Mouse (Mus musculus) CH12.LX (cell line): Measurements from ENCODE around the gene Cfap69. TPM values are rescaled to one million over a fixed set of nuclear protein-coding genes. Genes with fewer than 3 reads are reported as not detected.

Experiments
- DNase-seq: peaks from one replicate; pipeline ENCODE4 v3.0.0-alpha.2; 2013; ENCODE audit errors: extremely low read depth
- H3K27ac ChIP-seq: 2 replicates; pipeline ENCODE4 v1.5.1; 2012; ENCODE audit warnings: low read depth, mild to moderate bottlenecking, control low read depth, moderate library complexity; ENCODE audit not compliant: insufficient read depth
- H3K27me3 ChIP-seq: replicated peaks from 2 replicates; pipeline ENCODE3; 2012; ENCODE audit warnings: inconsistent platforms
- H3K36me3 ChIP-seq, 2 experiments: replicated peaks in 1 of 2; 2 replicates each; pipeline versions ENCODE3 to v1.6.1; 2012; ENCODE audit warnings: inconsistent platforms in 1 of 2, low read length in 1 of 2, mild to moderate bottlenecking in 1 of 2, mixed read lengths in 1 of 2, moderate library complexity in 1 of 2; ENCODE audit not compliant: control insufficient read depth in 1 of 2, insufficient read depth in 1 of 2
- H3K4me1 ChIP-seq, 2 experiments: 2 replicates each; pipeline ENCODE4 v1.6.1; 2012; ENCODE audit warnings: inconsistent platforms in 1 of 2, moderate library complexity in 1 of 2; ENCODE audit not compliant: insufficient read depth in 2 of 2, control insufficient read depth in 1 of 2
- H3K4me2 ChIP-seq: 2 replicates; pipeline ENCODE4 v1.6.1; 2012; ENCODE audit warnings: low read depth, mild to moderate bottlenecking, control low read depth; ENCODE audit not compliant: poor library complexity, insufficient read depth, severe bottlenecking
- H3K4me3 ChIP-seq, 3 experiments: fragments of 150-350 bp in 1 of 3; sonication (generic) in 1 of 3; replicated peaks in 1 of 3; 2 replicates each; pipeline versions ENCODE3 to v1.5.1; 2011 to 2012; ENCODE audit warnings: low read depth in 2 of 3, low read length in 2 of 3, mild to moderate bottlenecking in 2 of 3, moderate library complexity in 2 of 3, control low read depth in 1 of 3, improper control_type of control experiment in 1 of 3, inconsistent platforms in 1 of 3, mixed read lengths in 1 of 3; ENCODE audit not compliant: poor library complexity in 1 of 3
- H3K79me2 ChIP-seq: replicated peaks from 2 replicates; pipeline ENCODE4 v1.6.1; 2012; ENCODE audit warnings: mild to moderate bottlenecking, moderate library complexity; ENCODE audit not compliant: control insufficient read depth, poor library complexity, insufficient read depth, severe bottlenecking; ENCODE audit errors: extremely low read depth
- H3K9ac ChIP-seq: 2 replicates; pipeline ENCODE4 v1.6.1; 2012; ENCODE audit warnings: low read depth, mild to moderate bottlenecking, control low read depth, moderate library complexity; ENCODE audit not compliant: insufficient read depth
- H3K9me3 ChIP-seq: replicated peaks from 2 replicates; pipeline ENCODE3; 2012; ENCODE audit warnings: low read length, inconsistent platforms, mixed read lengths
- BHLHE40 ChIP-seq: IDR thresholded peaks from 2 replicates; pipeline ENCODE4 v1.6.1; 2011; ENCODE audit warnings: mild to moderate bottlenecking, low read depth, low read length, improper control_type of control experiment
- CHD1 ChIP-seq: IDR thresholded peaks from 2 replicates; pipeline ENCODE4 v1.6.1; 2012; ENCODE audit warnings: low read depth, low read length, improper control_type of control experiment, inconsistent platforms
- CHD2 ChIP-seq: IDR thresholded peaks from 2 replicates; pipeline ENCODE4 v1.6.1; 2011; ENCODE audit warnings: low read length, improper control_type of control experiment
- E2F4 ChIP-seq: IDR thresholded peaks from 2 replicates; pipeline ENCODE4 v1.6.1; 2011; ENCODE audit warnings: low read depth, low read length, improper control_type of control experiment; ENCODE audit not compliant: insufficient replicate concordance
- GABPA ChIP-seq: IDR thresholded peaks from 2 replicates; pipeline ENCODE4 v1.6.1; 2012; ENCODE audit warnings: low read depth, low read length, improper control_type of control experiment, inconsistent platforms; ENCODE audit not compliant: insufficient replicate concordance
- HCFC1 ChIP-seq: IDR thresholded peaks from 2 replicates; pipeline ENCODE4 v1.6.1; 2012; ENCODE audit warnings: low read depth, mild to moderate bottlenecking, inconsistent platforms, low read length, improper control_type of control experiment
- JUN ChIP-seq: IDR thresholded peaks from 2 replicates; pipeline ENCODE4 v1.6.1; 2011; ENCODE audit warnings: low read depth, mild to moderate bottlenecking, low read length, improper control_type of control experiment, moderate library complexity; ENCODE audit not compliant: insufficient read depth
- MAFK ChIP-seq: IDR thresholded peaks from 2 replicates; pipeline ENCODE4 v1.6.1; 2011; ENCODE audit warnings: low read length, improper control_type of control experiment; ENCODE audit not compliant: insufficient replicate concordance
- MAZ ChIP-seq: IDR thresholded peaks from 2 replicates; pipeline ENCODE4 v1.6.1; 2012; ENCODE audit warnings: low read depth, mild to moderate bottlenecking, inconsistent platforms, low read length, improper control_type of control experiment, moderate library complexity
- MEF2A ChIP-seq: IDR thresholded peaks from 2 replicates; pipeline ENCODE4 v1.6.1; 2014; ENCODE audit warnings: low read depth, mild to moderate bottlenecking, inconsistent platforms, low read length, improper control_type of control experiment, borderline replicate concordance
- MYC ChIP-seq: IDR thresholded peaks from 2 replicates; pipeline ENCODE4 v1.6.1; 2011; ENCODE audit warnings: low read depth, mild to moderate bottlenecking, improper control_type of control experiment, low read length
- POLR2AphosphoS2 ChIP-seq: IDR thresholded peaks from 2 replicates; pipeline ENCODE4 v1.6.1; 2011; ENCODE audit warnings: low read depth, low read length, improper control_type of control experiment
- RAD21 ChIP-seq: IDR thresholded peaks from 2 replicates; pipeline ENCODE4 v1.6.1; 2011; ENCODE audit warnings: low read depth, mild to moderate bottlenecking, low read length, improper control_type of control experiment, moderate library complexity
- TBP ChIP-seq: conservative IDR thresholded peaks from 2 replicates; pipeline ENCODE4 v1.6.1; 2011; ENCODE audit warnings: low read depth, low read length, improper control_type of control experiment
- ZKSCAN1 ChIP-seq: IDR thresholded peaks from 2 replicates; pipeline ENCODE4 v1.6.1; 2012; ENCODE audit warnings: low read depth, inconsistent platforms, low read length, improper control_type of control experiment, borderline replicate concordance
- dilution Hi-C: fragments of 300-500 bp; cut with MboI; formaldehyde crosslinking; loops from 2 replicates; pipeline ENCODE4 v1.14.3; 2020; ENCODE audit warnings: low sequenced_read_pairs; ENCODE audit not compliant: extremely low pct_unique_long_range_greater_than_20kb, extremely low pct_ligation_motif_present
- in situ Hi-C: fragments of 300-500 bp; cut with MboI; formaldehyde crosslinking; loops from 3 replicates; pipeline ENCODE4 v1.14.3; 2019; ENCODE audit warnings: low sequenced_read_pairs, low pct_ligation_motif_present, low pct_unique_long_range_greater_than_20kb, mixed read lengths
- polyA plus RNA-seq: library from polyadenylated mRNA; unstranded; fragments of >175 nt; gene quantifications from 2 replicates; pipeline ENCODE4 v1.2.1, GENCODE M21; 2012; ENCODE audit warnings: low read depth; ENCODE audit not compliant: insufficient read length
- total RNA-seq, 2 experiments: library from RNA; depleted of rRNA; stranded (reverse); fragments of 300-350 nt in 1 of 2; fragments of >200 nt in 1 of 2; gene quantifications; 2 replicates each; pipeline ENCODE4 v1.2.3; 2012 to 2014

The Cfap69 gene
- total and polyA plus RNA-seq, 3 experiments: 0.51 to 1.5 (median 1.2) TPM

GRCm38 (mm10) chr5:5664371-5664926, 410 bp upstream of the Cfap69 start:
- in situ Hi-C loops: no loop called here
- no peaks in the 10 kb centered on the region for H3K79me2 ChIP-seq
- H3K9me3 ChIP-seq: no peaks in the 10 kb centered on the region
- H3K4me1 ChIP-seq: peaks cover 0 to 11% of the 10 kb centered on the region in 2 experiments; a peak in 2 of 4 replicates
- H3K4me2 ChIP-seq: no peak overlapping the region
- TF ChIP-seq CHD1 (no peak), CHD2 (no peak), HCFC1 (no peak), MAFK (no peak), MYC (no peak), ZKSCAN1 (no peak)
- TF ChIP-seq, all 38 proteins: peak for 0
- Histone ChIP-seq H3K27me3 (no peaks in the 10 kb centered on the region), H3K4me3 (no peak overlapping the region), H3K9ac (no peak overlapping the region), H3K36me3 (no peaks in the 10 kb centered on the region), H3K27ac (no peak overlapping the region)
- dilution Hi-C loops: no loop called here
- DNase-seq: no peak

- H3K36me3 ChIP-seq: no peaks in the 10 kb centered on the region
- H3K4me3 ChIP-seq: no peak overlapping the region
- dilution Hi-C loops (no loop called here), in situ Hi-C loops (no loop called here)
- DNase-seq: peak; percentile 21
- peak overlapping the region; percentile 1; the same call in 1 of the 2 replicates for H3K4me2 ChIP-seq
- no peaks in the 10 kb centered on the region for H3K9me3 ChIP-seq
- H3K4me1 ChIP-seq: peaks cover 5 to 23% of the 10 kb centered on the region in 2 experiments; a peak in 3 of 4 replicates
- H3K79me2 ChIP-seq: no peaks in the 10 kb centered on the region
- no peak overlapping the region for H3K27ac ChIP-seq
- H3K9ac ChIP-seq: no peak overlapping the region
- no peaks in the 10 kb centered on the region for H3K27me3 ChIP-seq
- no peak for TF ChIP-seq JUN
- no peak for TF ChIP-seq RAD21
- TF ChIP-seq GABPA: no peak
- TF ChIP-seq HCFC1: no peak
- TF ChIP-seq TBP: no peak
- no peak for TF ChIP-seq POLR2AphosphoS2
- TF ChIP-seq E2F4: no peak
- no peak for TF ChIP-seq MYC
- TF ChIP-seq BHLHE40: no peak
- TF ChIP-seq MAZ: no peak
- TF ChIP-seq MEF2A: no peak
Observed at GRCm38 (mm10) chr5:5663057-5663456, 982 bp downstream of the Cfap69 start.
